Mouse (Mus musculus) lung, adult 2 months (tissue): ENCODE data around the gene Dusp3.

Experiments
- CTCF ChIP-seq: fragments of 200-500 bp; IDR thresholded peaks from 2 replicates; pipeline ENCODE4 v1.5.1; 2011; ENCODE audit warnings: mild to moderate bottlenecking, low read length, control low read depth; ENCODE audit not compliant: insufficient read depth
- POLR2A ChIP-seq: fragments of 200-500 bp; IDR thresholded peaks from 2 replicates; pipeline ENCODE4 v1.6.1; 2011; ENCODE audit warnings: low read depth, mild to moderate bottlenecking, control low read depth, low read length, borderline replicate concordance; ENCODE audit errors: extremely low read depth

- TF ChIP-seq CTCF (no peak), POLR2A (no peak)
Observed at GRCm38 (mm10) chr11:101974181-101974580, 12.6 kb downstream of the Dusp3 start.
